Mouse (Mus musculus) CD4-positive helper T cell, adult 2 months (primary cell): Measurements from ENCODE around the gene Kng1.

Experiments used
- DNase-seq: peaks from one replicate; pipeline ENCODE4 v3.0.0-alpha.2; 2012; ENCODE audit warnings: low read depth, missing footprints, low spot score

Kng1 gene

GRCm38 (mm10) chr16:23114339-23115171 lies 56.9 kb downstream of the Kng1 start:
- DNase-seq: no peak

- DNase-seq: no peak
Measured at GRCm38 (mm10) chr16:23115486-23115885, 57.8 kb downstream of the Kng1 start.

- no peak for DNase-seq
Measured at GRCm38 (mm10) chr16:23117173-23117572, 59.5 kb downstream of the Kng1 start.

- DNase-seq: no peak
Measured at GRCm38 (mm10) chr16:23122446-23122845, 64.8 kb downstream of the Kng1 start.

- no peak for DNase-seq
Measured at GRCm38 (mm10) chr16:23123104-23123503, 65.4 kb downstream of the Kng1 start.

GRCm38 (mm10) chr16:23124398-23124797 lies 66.7 kb downstream of the Kng1 start:
- no peak for DNase-seq

- DNase-seq: no peak
Measured at GRCm38 (mm10) chr16:23127311-23127672, 69.6 kb downstream of the Kng1 start.

- peak; percentile 94 for DNase-seq
Measured at GRCm38 (mm10) chr16:23127673-23128375, 70.2 kb downstream of the Kng1 start, which contains the start of gene Rfc4. Gene Rfc4 (minus strand): TSS chr16:23127737.

GRCm38 (mm10) chr16:23130303-23130702 lies 72.6 kb downstream of the Kng1 start:
- no peak for DNase-seq
